Mouse (Mus musculus): ENCODE results near the gene Acot11. TPM values are rescaled to one million over a fixed set of nuclear protein-coding genes. Genes with fewer than 3 reads are reported as not detected.
"Not testable (repeated sequence)": the region's sequence is repeated elsewhere in the genome, so short reads cannot be mapped to it uniquely, and the experiment has no call there.

Acot11 gene
- polyA plus RNA-seq, 1 experiment from 2014 or later, result 10.7 TPM

- no peak for DNase-seq (ENCODE audit: low spot score)
- H3K36me3 ChIP-seq, result peaks cover 5% of the 10 kb centered on the region; the same call in 1 of the 2 replicates
- H3K27me3 ChIP-seq (ENCODE audit: low read depth, poor library complexity, severe bottlenecking), result no peaks in the 10 kb centered on the region
- H3K4me3 ChIP-seq, result peak overlapping the region; percentile 17; the same call in 1 of the 2 replicates
- 68% methylated on average over 7 of the region's 7 CpGs for WGBS
- H3K9me3 ChIP-seq (replicated peaks), result no peaks in the 10 kb centered on the region
- H3K27ac ChIP-seq, result peak overlapping the region; percentile 84
- peaks cover 86% of the 10 kb centered on the region for H3K4me1 ChIP-seq
Observed at GRCm38 (mm10) chr4:106785345-106785744, 19.5 kb downstream of the Acot11 start.

DNA sequence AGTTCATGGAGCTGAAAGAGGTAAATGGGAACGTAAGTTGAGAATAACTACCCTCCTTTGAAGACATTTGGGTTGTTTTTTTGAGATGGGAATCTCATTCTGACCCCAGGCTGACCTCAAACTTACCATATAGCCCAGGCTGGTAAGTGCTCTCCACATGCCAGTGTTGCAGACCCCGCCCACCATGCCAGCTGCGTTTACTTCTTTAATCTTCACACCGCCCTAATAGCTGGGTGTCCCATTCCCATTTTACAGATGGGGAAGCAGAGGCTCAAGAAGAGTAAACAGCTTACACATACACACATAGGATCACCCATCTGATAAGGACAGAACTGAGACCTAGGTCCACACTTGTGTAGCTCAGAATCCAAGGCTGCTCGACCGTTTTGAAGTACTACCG is 20.0 kb downstream of the Acot11 start:
- Histone ChIP-seq H3K27me3 (ENCODE audit: low read depth, poor library complexity, severe bottlenecking) (no peaks in the 10 kb centered on the region), H3K36me3 (peaks cover 5% of the 10 kb centered on the region; the same call in 1 of the 2 replicates), H3K4me3 (no peak overlapping the region), H3K27ac (peak overlapping the region; percentile 84), H3K9me3 (replicated peaks) (no peaks in the 10 kb centered on the region), H3K4me1 (peaks cover 91% of the 10 kb centered on the region)
- DNase-seq (ENCODE audit: low spot score), result no peak
- 93% methylated on average over 7 of the region's 7 CpGs for WGBS

DNA sequence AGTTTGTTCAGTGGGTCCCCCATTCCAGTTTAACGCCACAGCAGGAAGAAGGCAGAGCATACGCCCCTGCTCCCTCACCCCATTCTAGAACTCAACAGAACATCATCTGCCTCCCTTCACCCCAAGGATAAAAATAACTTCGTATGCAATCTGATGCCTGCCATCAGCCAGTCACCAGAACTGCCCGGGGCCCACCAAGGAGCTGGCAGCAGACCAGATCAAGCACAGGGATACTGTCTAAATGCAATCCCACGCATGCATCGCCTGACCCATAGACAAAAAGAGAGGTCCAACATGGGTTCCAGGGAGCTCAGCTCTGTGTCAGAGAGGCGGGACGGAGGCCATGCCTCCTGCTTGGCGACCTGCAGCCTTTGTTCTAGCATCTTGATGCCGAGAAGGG is 21.7 kb downstream of the Acot11 start:
- 90% methylated on average over 10 of the region's 10 CpGs for WGBS
- peaks cover 5% of the 10 kb centered on the region; the same call in 1 of the 2 replicates for H3K36me3 ChIP-seq
- DNase-seq (ENCODE audit: low spot score), result no peak
- H3K4me3 ChIP-seq, result no peak overlapping the region
- no peaks in the 10 kb centered on the region for H3K9me3 ChIP-seq (replicated peaks)
- peak overlapping the region; percentile 67 for H3K27ac ChIP-seq
- H3K27me3 ChIP-seq (ENCODE audit: low read depth, poor library complexity, severe bottlenecking), result no peaks in the 10 kb centered on the region
- H3K4me1 ChIP-seq, result peaks cover 91% of the 10 kb centered on the region

DNA sequence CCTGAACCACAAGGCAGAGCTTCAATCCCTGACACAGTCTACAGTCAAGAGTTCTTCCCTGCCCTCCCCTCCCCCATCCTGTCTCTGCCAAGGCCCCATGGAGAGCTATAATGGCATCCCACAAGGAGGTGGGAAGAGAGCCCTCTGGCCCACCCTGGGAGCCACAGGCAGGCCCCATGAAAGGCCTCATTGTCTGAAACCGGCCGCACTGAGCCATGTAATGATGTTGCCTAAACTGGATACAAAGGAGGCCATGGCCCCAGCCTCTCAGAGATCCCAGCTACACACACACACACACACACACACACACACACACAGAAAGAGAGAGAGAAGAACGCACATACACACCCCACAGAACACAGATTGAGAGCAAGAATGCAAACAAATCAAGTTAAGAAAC is 24.8 kb downstream of the Acot11 start:
- 50% methylated on average over 3 of the region's 3 CpGs for WGBS
- H3K36me3 ChIP-seq, result peaks cover 5% of the 10 kb centered on the region; the same call in 1 of the 2 replicates
- peak overlapping the region; percentile 67 for H3K27ac ChIP-seq
- no peaks in the 10 kb centered on the region for H3K9me3 ChIP-seq (replicated peaks)
- no peaks in the 10 kb centered on the region for H3K27me3 ChIP-seq (ENCODE audit: low read depth, poor library complexity, severe bottlenecking)
- peaks cover 78% of the 10 kb centered on the region for H3K4me1 ChIP-seq
- no peak overlapping the region for H3K4me3 ChIP-seq
- DNase-seq (ENCODE audit: low spot score), result no peak

DNA sequence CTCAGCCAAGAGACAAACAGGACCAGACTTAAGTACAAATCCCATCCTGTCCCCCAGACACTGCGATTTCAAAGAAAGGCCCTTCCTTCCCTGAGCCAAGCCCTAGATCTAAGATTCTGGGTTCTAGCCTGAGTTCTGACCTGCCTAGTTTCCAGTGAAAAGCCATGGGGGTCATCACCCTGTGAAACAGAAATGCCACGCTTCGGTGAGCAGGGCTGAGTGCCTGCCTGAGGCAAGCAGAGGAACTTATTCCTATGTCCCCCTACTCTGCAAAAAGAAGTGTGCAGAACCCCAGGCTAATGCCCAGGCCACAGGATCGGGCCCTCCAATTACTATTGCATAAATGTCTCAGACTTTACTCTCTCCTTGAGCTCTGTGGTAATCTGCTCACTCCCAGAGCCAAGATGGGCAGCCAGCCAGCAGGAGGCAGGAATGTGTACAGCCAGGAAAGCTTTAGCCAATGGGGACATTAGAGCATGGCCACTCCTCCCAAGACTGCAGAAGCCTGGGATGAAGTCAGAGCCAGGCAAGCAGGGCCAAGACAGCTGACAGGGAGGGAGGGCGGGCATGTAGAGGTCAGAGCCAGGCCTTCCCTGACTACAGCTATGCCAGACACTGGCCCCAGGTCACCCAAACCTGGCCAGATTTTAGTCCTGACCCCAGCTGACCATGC is 26.5 kb downstream of the Acot11 start:
- H3K36me3 ChIP-seq, result peaks cover 5% of the 10 kb centered on the region; the same call in 1 of the 2 replicates
- H3K27me3 ChIP-seq (ENCODE audit: low read depth, poor library complexity, severe bottlenecking), result no peaks in the 10 kb centered on the region
- H3K4me3 ChIP-seq, result no peak overlapping the region
- peak; percentile 58 for DNase-seq (ENCODE audit: low spot score)
- H3K9me3 ChIP-seq (replicated peaks), result no peaks in the 10 kb centered on the region
- WGBS, result 55% methylated on average over 5 of the region's 5 CpGs
- peak overlapping the region; percentile 67; the same call in 1 of the 2 replicates for H3K27ac ChIP-seq
- H3K4me1 ChIP-seq, result peaks cover 60% of the 10 kb centered on the region

DNA sequence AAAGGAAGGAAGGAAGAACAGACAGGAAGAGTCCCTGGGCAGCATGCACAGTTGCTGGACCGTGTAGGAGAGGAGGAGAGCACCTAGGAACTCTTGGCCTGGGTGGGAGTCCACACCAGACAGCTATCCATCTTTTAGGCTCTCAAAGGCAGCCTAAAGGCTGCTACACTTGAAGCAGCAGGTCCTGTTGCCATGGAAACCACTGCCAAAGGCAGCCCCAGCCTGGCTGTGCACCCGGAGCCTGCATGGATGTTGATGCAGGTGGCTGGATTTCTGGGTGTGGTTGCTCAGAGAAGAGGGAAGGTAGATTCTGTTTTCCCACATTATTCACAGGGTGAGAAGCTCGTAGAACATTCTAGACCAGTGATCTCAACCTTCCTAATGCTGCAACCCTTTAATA is 27.8 kb downstream of the Acot11 start:
- Histone ChIP-seq H3K27me3 (ENCODE audit: low read depth, poor library complexity, severe bottlenecking) (no peaks in the 10 kb centered on the region), H3K27ac (no peak overlapping the region), H3K9me3 (replicated peaks) (no peaks in the 10 kb centered on the region), H3K4me1 (peaks cover 53% of the 10 kb centered on the region), H3K36me3 (peaks cover 5% of the 10 kb centered on the region; the same call in 1 of the 2 replicates), H3K4me3 (no peak overlapping the region)
- whole genome bisulfite sequencing, result 46% methylated on average over 3 of the region's 3 CpGs
- peak; percentile 54 for DNase-seq (ENCODE audit: low spot score)

GRCm38 (mm10) chr4:106775767-106776166 is 29.0 kb downstream of the Acot11 start:
- H3K4me1 ChIP-seq, result peaks cover 47% of the 10 kb centered on the region
- not testable (repeated sequence) for H3K9me3 ChIP-seq (replicated peaks); H3K27me3 ChIP-seq (ENCODE audit: low read depth, poor library complexity, severe bottlenecking); H3K27ac ChIP-seq; H3K36me3 ChIP-seq; DNase-seq (ENCODE audit: low spot score); H3K4me3 ChIP-seq
- WGBS, result 85% methylated on average over 6 of the region's 6 CpGs

DNA sequence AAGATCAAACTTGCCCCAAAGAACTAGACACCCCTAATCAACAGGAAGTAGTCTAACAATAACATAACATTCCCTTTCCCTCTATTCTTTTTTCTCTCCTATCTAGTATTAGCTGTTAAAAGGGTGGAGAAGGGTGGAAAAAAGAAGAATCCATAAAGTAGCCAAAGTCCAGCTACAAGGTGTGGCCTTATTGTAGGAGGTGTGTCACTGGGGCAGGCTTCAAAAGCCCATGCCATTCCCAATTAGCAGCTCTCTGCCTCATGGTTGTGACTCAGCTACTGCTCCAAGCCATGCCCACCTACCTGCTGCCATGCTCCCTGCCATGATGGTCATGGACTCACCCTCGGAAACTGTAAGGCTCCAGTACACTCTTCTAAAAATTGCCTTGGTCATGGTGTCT is 32.2 kb downstream of the Acot11 start:
- H3K27ac ChIP-seq, result no peak overlapping the region
- peaks cover 10% of the 10 kb centered on the region for H3K36me3 ChIP-seq
- WGBS, result 98% methylated on average over 1 of the region's 1 CpGs
- no peaks in the 10 kb centered on the region for H3K9me3 ChIP-seq (replicated peaks)
- H3K4me1 ChIP-seq, result peaks cover 22% of the 10 kb centered on the region
- H3K4me3 ChIP-seq, result no peak overlapping the region
- no peak for DNase-seq (ENCODE audit: low spot score)
- no peaks in the 10 kb centered on the region for H3K27me3 ChIP-seq (ENCODE audit: low read depth, poor library complexity, severe bottlenecking)

DNA sequence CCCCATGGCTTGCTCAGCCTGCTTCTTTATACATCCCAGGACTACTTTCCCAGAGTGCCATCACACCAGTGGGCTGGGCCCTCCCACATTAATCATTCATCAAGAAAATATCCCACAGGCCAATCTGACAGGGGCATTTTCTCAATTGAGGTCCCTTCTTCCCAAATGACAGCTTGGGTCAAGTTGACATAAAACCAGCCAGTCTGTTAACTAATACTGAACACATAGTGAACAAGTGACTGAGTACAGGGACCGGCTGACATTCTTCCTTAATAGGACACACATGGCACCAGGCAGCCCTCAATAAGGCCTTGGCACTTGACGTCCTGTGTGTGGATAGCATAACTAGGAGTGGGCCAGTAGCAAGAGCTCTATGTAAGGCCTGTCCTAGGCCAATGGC is 35.5 kb downstream of the Acot11 start:
- H3K27me3 ChIP-seq (ENCODE audit: low read depth, poor library complexity, severe bottlenecking), result no peaks in the 10 kb centered on the region
- H3K4me3 ChIP-seq, result no peak overlapping the region
- 25% methylated on average over 2 of the region's 2 CpGs for whole genome bisulfite sequencing
- peaks cover 10% of the 10 kb centered on the region for H3K36me3 ChIP-seq
- DNase-seq (ENCODE audit: low spot score), result no peak
- no peaks in the 10 kb centered on the region for H3K9me3 ChIP-seq (replicated peaks)
- no peak overlapping the region for H3K27ac ChIP-seq
- H3K4me1 ChIP-seq, result peaks cover 9% of the 10 kb centered on the region; the same call in 1 of the 2 replicates

DNA sequence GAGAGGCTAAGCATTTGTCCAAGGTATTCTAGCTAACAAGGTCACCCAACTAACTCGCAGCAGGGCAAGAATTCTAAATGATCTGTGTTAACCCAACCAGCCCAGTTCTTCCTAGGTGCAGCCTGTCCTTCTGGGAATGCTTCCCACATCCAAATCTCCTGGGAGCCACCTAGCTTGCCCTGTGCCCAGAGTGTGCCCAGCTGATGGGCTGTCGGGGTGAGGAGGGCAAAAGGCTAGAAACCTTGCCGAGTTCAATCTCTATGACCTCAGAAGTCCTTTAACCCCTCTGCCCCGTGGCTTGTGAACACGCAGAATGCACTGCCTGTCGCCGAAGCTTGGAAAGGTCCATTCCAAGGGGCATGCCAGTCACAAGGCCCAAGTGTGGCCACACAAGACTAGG is 40.6 kb downstream of the Acot11 start:
- Histone ChIP-seq H3K4me3 (no peak overlapping the region), H3K27ac (no peak overlapping the region), H3K36me3 (peaks cover 34% of the 10 kb centered on the region; the same call in 1 of the 2 replicates), H3K9me3 (replicated peaks) (no peaks in the 10 kb centered on the region), H3K4me1 (0 out of 2 replicates have a peak, but pooled peaks cover 6% of the 10 kb centered on the region), H3K27me3 (ENCODE audit: low read depth, poor library complexity, severe bottlenecking) (no peaks in the 10 kb centered on the region)
- DNase-seq (ENCODE audit: low spot score), result no peak
- 85% methylated on average over 7 of the region's 7 CpGs for WGBS

DNA sequence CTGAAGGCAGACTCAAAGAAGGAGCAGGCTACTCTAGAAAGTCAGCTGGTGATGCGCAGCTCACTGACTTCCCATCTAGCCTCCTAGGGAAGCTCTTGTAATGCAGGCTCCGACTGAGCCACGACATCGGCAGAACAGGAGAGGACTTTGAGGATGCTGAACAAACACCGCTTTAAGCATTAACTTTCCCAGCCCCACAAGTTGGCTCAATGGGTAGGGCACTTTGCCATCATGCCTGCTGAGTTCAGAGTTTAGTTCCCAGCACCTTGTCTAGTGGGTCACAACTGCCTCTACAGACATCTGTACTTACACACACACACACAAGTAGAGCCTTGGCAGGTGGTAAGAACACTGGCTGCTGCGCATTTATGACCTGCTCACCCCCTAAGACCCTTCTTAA is 53.1 kb downstream of the Acot11 start:
- Histone ChIP-seq H3K27me3 (ENCODE audit: low read depth, poor library complexity, severe bottlenecking) (no peaks in the 10 kb centered on the region), H3K4me3 (no peak overlapping the region), H3K4me1 (peaks cover 29% of the 10 kb centered on the region), H3K9me3 (replicated peaks) (no peaks in the 10 kb centered on the region), H3K36me3 (peaks cover 32% of the 10 kb centered on the region), H3K27ac (no peak overlapping the region)
- no peak for DNase-seq (ENCODE audit: low spot score)
- 92% methylated on average over 6 of the region's 6 CpGs for WGBS

- Histone ChIP-seq H3K4me3 (peak overlapping the region; percentile 18; the same call in 1 of the 2 replicates), H3K36me3 (peaks cover 29% of the 10 kb centered on the region), H3K4me1 (peaks cover 33% of the 10 kb centered on the region), H3K9me3 (replicated peaks) (no peaks in the 10 kb centered on the region), H3K27me3 (ENCODE audit: low read depth, poor library complexity, severe bottlenecking) (no peaks in the 10 kb centered on the region), H3K27ac (peak overlapping the region; percentile 72)
- peak; percentile 82 for DNase-seq (ENCODE audit: low spot score)
- 8% methylated on average over 7 of the region's 7 CpGs for WGBS
Observed at GRCm38 (mm10) chr4:106749699-106750098, 55.1 kb downstream of the Acot11 start.

DNA sequence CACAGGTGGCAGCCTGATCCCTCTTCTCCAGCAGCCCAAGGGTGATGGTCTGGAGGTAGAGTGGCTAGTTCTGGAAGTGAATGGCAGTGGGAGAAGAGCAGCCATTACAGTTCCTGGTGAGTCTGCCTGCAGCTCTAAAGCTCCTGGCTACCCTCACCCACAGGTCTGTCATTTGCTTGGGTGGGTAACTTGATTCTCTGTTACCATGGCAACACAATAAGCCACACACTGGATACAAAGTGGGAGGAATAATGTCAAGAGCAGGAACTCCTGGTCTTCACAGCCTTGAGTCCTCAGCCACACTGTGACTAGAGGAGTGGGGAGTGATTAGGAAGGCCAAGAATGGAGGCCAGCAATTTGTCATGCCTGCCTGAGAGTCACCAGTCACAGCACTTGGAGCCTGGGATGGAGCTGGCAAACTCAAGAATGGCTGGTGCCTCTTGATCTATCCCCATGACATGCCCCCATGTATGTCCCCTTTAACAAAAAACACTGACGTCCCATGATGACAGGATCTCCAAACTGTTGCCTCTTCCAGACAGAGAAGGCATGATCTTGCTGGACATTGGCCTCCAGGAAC is 57.7 kb downstream of the Acot11 start:
- Histone ChIP-seq H3K36me3 (peaks cover 15% of the 10 kb centered on the region), H3K4me3 (no peak overlapping the region), H3K27me3 (ENCODE audit: low read depth, poor library complexity, severe bottlenecking) (no peaks in the 10 kb centered on the region), H3K27ac (no peak overlapping the region), H3K4me1 (peaks cover 33% of the 10 kb centered on the region), H3K9me3 (replicated peaks) (no peaks in the 10 kb centered on the region)
- WGBS, result 85% methylated on average over 1 of the region's 1 CpGs
- DNase-seq (ENCODE audit: low spot score), result no peak
